Mouse (Mus musculus): ENCODE data around the gene Gm10638. TPM values are rescaled to one million over a fixed set of nuclear protein-coding genes. Genes with fewer than 3 reads are reported as not detected.

Gene Gm10638
- total and polyA plus RNA-seq, 3 experiments, result 2.0 to 3.1 (median 2.8) TPM

GRCm38 (mm10) chr8:86741627-86742026, 3.9 kb upstream of the Gm10638 start:
- Histone ChIP-seq H3K36me3 (ENCODE audit: control insufficient read depth, insufficient read depth, low read length) (peaks cover 29% of the 10 kb centered on the region), H3K27ac (no peak overlapping the region), H3K79me2 (replicated peaks; ENCODE audit: control insufficient read depth, insufficient read depth, low read length) (peaks cover 8% of the 10 kb centered on the region), H3K4me3 (no peak overlapping the region), H3K4me1 (ENCODE audit: control insufficient read depth, insufficient read depth, low read length) (peaks cover 18% of the 10 kb centered on the region), H3K27me3 (ENCODE audit: control insufficient read depth, insufficient read depth, low read length) (no peaks in the 10 kb centered on the region), H3K9ac (ENCODE audit: low read depth, low read length) (no peak overlapping the region)
- DNase-seq, result no peak
- TF ChIP-seq CTCF (IDR thresholded peaks at IDR 0.05) (no peak), EP300 (IDR thresholded peaks at IDR 0.05; ENCODE audit: insufficient read depth, low read depth, low read length) (no peak), POLR2A (IDR thresholded peaks at IDR 0.05; ENCODE audit: insufficient read depth, low read depth, low read length) (no peak)
- intact Hi-C loops (cut with DNase I), result loop anchor here (2.0 to 5.0 kb wide), 2 partner anchors 13 to 119 kb away; partner anchors contain the start of gene Lonp2

GRCm38 (mm10) chr8:86742605-86743345, 2.7 kb upstream of the Gm10638 start:
- H3K79me2 ChIP-seq (replicated peaks; ENCODE audit: control insufficient read depth, insufficient read depth, low read length), result peaks cover 7% of the 10 kb centered on the region
- peaks cover 19% of the 10 kb centered on the region for H3K4me1 ChIP-seq (ENCODE audit: control insufficient read depth, insufficient read depth, low read length)
- H3K27ac ChIP-seq, result peak overlapping the region; percentile 10
- no peak for TF ChIP-seq CTCF (IDR thresholded peaks at IDR 0.05)
- intact Hi-C loops (cut with DNase I), result loop anchor here (2.0 to 5.0 kb wide), 2 partner anchors 14 to 120 kb away; partner anchors contain the start of gene Lonp2
- H3K27me3 ChIP-seq (ENCODE audit: control insufficient read depth, insufficient read depth, low read length), result no peaks in the 10 kb centered on the region
- H3K4me3 ChIP-seq, result no peak overlapping the region
- no peak overlapping the region for H3K9ac ChIP-seq (ENCODE audit: low read depth, low read length)
- WGBS, result 41% methylated on average over 7 of the region's 7 CpGs
- peaks cover 27% of the 10 kb centered on the region for H3K36me3 ChIP-seq (ENCODE audit: control insufficient read depth, insufficient read depth, low read length)
- DNase-seq, result no peak

- H3K27me3 ChIP-seq (ENCODE audit: control insufficient read depth, insufficient read depth, low read length), result no peaks in the 10 kb centered on the region
- WGBS, result 7% methylated on average over 18 of the region's 18 CpGs
- H3K79me2 ChIP-seq (replicated peaks; ENCODE audit: control insufficient read depth, insufficient read depth, low read length), result peaks cover 2% of the 10 kb centered on the region; the same call in 1 of the 2 replicates
- H3K27ac ChIP-seq, result peak overlapping the region; percentile 98
- peak overlapping the region; percentile 100 for H3K9ac ChIP-seq (ENCODE audit: low read depth, low read length)
- intact Hi-C loops (cut with DNase I), result loop anchor here (5.0 kb wide), 3 partner anchors 98 to 158 kb away; partner anchors contain the start of gene Lonp2
- H3K36me3 ChIP-seq (ENCODE audit: control insufficient read depth, insufficient read depth, low read length), result peaks cover 20% of the 10 kb centered on the region
- DNase-seq, result no peak
- H3K4me3 ChIP-seq, result peak overlapping the region; percentile 94
- H3K4me1 ChIP-seq (ENCODE audit: control insufficient read depth, insufficient read depth, low read length), result peaks cover 14% of the 10 kb centered on the region
- TF ChIP-seq POLR2A (IDR thresholded peaks at IDR 0.05; ENCODE audit: insufficient read depth, low read depth, low read length), result no peak
- TF ChIP-seq EP300 (IDR thresholded peaks at IDR 0.05; ENCODE audit: insufficient read depth, low read depth, low read length), result no peak
- no peak for TF ChIP-seq CTCF (IDR thresholded peaks at IDR 0.05)
These were observed 932 bp upstream of the Gm10638 start for GRCm38 (mm10) chr8:86744313-86745220.

GRCm38 (mm10) chr8:86745935-86746441, 489 bp downstream of the Gm10638 start:
- peaks cover 14% of the 10 kb centered on the region for H3K4me1 ChIP-seq (ENCODE audit: control insufficient read depth, insufficient read depth, low read length)
- DNase-seq, result peak; percentile 97 to 99
- under 1% methylated on average over 70 of the region's 70 CpGs for WGBS
- peak overlapping the region; percentile 94 for H3K4me3 ChIP-seq
- TF ChIP-seq POLR2A (IDR thresholded peaks at IDR 0.05; ENCODE audit: insufficient read depth, low read depth, low read length), result peak; percentile 58
- no peak for TF ChIP-seq EP300 (IDR thresholded peaks at IDR 0.05; ENCODE audit: insufficient read depth, low read depth, low read length)
- no peak; the same call in 1 of the 2 replicates for TF ChIP-seq CTCF (IDR thresholded peaks at IDR 0.05)
- peaks cover 2% of the 10 kb centered on the region; the same call in 1 of the 2 replicates for H3K79me2 ChIP-seq (replicated peaks; ENCODE audit: control insufficient read depth, insufficient read depth, low read length)
- H3K27me3 ChIP-seq (ENCODE audit: control insufficient read depth, insufficient read depth, low read length), result no peaks in the 10 kb centered on the region
- peak overlapping the region; percentile 98 for H3K27ac ChIP-seq
- intact Hi-C loops (cut with DNase I), result loop anchor here (2.0 to 5.0 kb wide), 3 partner anchors 41 to 156 kb away; no protein-coding TSS in a partner anchor
- peaks cover 13% of the 10 kb centered on the region for H3K36me3 ChIP-seq (ENCODE audit: control insufficient read depth, insufficient read depth, low read length)
- H3K9ac ChIP-seq (ENCODE audit: low read depth, low read length), result peak overlapping the region; percentile 100

GRCm38 (mm10) chr8:86746511-86746910, 1.0 kb downstream of the Gm10638 start:
- Histone ChIP-seq H3K4me1 (ENCODE audit: control insufficient read depth, insufficient read depth, low read length) (peaks cover 14% of the 10 kb centered on the region), H3K79me2 (replicated peaks; ENCODE audit: control insufficient read depth, insufficient read depth, low read length) (peaks cover 2% of the 10 kb centered on the region; the same call in 1 of the 2 replicates), H3K27me3 (ENCODE audit: control insufficient read depth, insufficient read depth, low read length) (no peaks in the 10 kb centered on the region; the same call in 1 of the 2 replicates), H3K9ac (ENCODE audit: low read depth, low read length) (peak overlapping the region; percentile 84), H3K36me3 (ENCODE audit: control insufficient read depth, insufficient read depth, low read length) (peaks cover 13% of the 10 kb centered on the region), H3K4me3 (peak overlapping the region; percentile 94), H3K27ac (peak overlapping the region; percentile 98)
- no peak for TF ChIP-seq POLR2A (IDR thresholded peaks at IDR 0.05; ENCODE audit: insufficient read depth, low read depth, low read length)
- TF ChIP-seq CTCF (IDR thresholded peaks at IDR 0.05), result no peak
- TF ChIP-seq EP300 (IDR thresholded peaks at IDR 0.05; ENCODE audit: insufficient read depth, low read depth, low read length), result no peak
- intact Hi-C loops (cut with DNase I), result loop anchor here (2.0 to 5.0 kb wide), 3 partner anchors 40 to 156 kb away; no protein-coding TSS in a partner anchor
- WGBS, result 7% methylated on average over 11 of the region's 11 CpGs
- DNase-seq, result no peak

All from heart, adult 2 months (tissue).